Comparison of ENCODE assay signal across 18 mouse cellular contexts in genomic region chr8:98566661-98567060, GRCm38 (mm10).
DNase-seq lines count a peak whose midpoint lies in the region; ATAC-seq and TF ChIP-seq lines count a peak whose summit lies in the region.
"Had no signal": no experiment of that assay in that cellular context is flagged by ENCODE, and none has a peak within 500 bp of the region (broad histone marks: within the 10 kb centered on the region; RNA-seq: fewer than 3 reads in every experiment).

No protein-coding gene starts in this region.

- intact Hi-C loops in heart, adult 2 months (cut with DNase I) = no loop called here
- intact Hi-C loops in heart, postnatal 25 days (cut with DNase I) = no loop called here

- H3K27me3 ChIP-seq in lung, postnatal 0 days (replicated peaks; ENCODE audit: insufficient read depth, low read length) = no peaks in the 10 kb centered on the region
- H3K27me3 ChIP-seq in heart, adult 2 months (ENCODE audit: control insufficient read depth, insufficient read depth, low read length) = no peaks in the 10 kb centered on the region
- H3K27me3 ChIP-seq: forebrain, embryonic 13.5 days had no signal

- peak; percentile 61 for ATAC-seq in lung, postnatal 0 days
- ATAC-seq: forebrain, embryonic 13.5 days; forebrain, postnatal 0 days; intestine, embryonic 16.5 days had no signal

- H3K9me3 ChIP-seq in lung, postnatal 0 days (ENCODE audit: low read length) = no peaks in the 10 kb centered on the region
- H3K9me3 ChIP-seq: embryonic facial prominence, embryonic 10.5 days; forebrain, embryonic 13.5 days; heart, embryonic 10.5 days; hindbrain, embryonic 10.5 days had no signal

- H3K27ac ChIP-seq in lung, postnatal 0 days (ENCODE audit: low read length) = no peak overlapping the region
- H3K27ac ChIP-seq in heart, adult 2 months = no peak overlapping the region
- H3K27ac ChIP-seq: embryonic facial prominence, embryonic 10.5 days; forebrain, embryonic 13.5 days; heart, embryonic 10.5 days; hindbrain, embryonic 10.5 days; hindbrain, embryonic 14.5 days had no signal

- H3K9ac ChIP-seq in lung, postnatal 0 days (replicated peaks; ENCODE audit: low read depth) = no peak overlapping the region
- no peak overlapping the region for H3K9ac ChIP-seq in heart, adult 2 months (ENCODE audit: low read depth, low read length)
- H3K9ac ChIP-seq: forebrain, embryonic 13.5 days; forebrain, postnatal 0 days; hindbrain, embryonic 14.5 days had no signal

- no peak for TF ChIP-seq CTCF in lung, postnatal 0 days (IDR thresholded peaks at IDR 0.05)
- no peak for TF ChIP-seq CTCF in heart, adult 2 months (IDR thresholded peaks at IDR 0.05)

- no peaks in the 10 kb centered on the region for H3K79me2 ChIP-seq in heart, adult 2 months (replicated peaks; ENCODE audit: control insufficient read depth, insufficient read depth, low read length)

- no peak for TF ChIP-seq POLR2A in heart, adult 2 months (IDR thresholded peaks at IDR 0.05; ENCODE audit: insufficient read depth, low read depth, low read length)

- no peaks in the 10 kb centered on the region for H3K4me1 ChIP-seq in lung, postnatal 0 days (ENCODE audit: insufficient read depth, low read depth, low read length)
- H3K4me1 ChIP-seq in heart, adult 2 months (ENCODE audit: control insufficient read depth, insufficient read depth, low read length) = no peaks in the 10 kb centered on the region
- H3K4me1 ChIP-seq: embryonic facial prominence, embryonic 10.5 days; forebrain, embryonic 13.5 days; heart, embryonic 10.5 days; hindbrain, embryonic 10.5 days had no signal

- no peak for TF ChIP-seq EP300 in lung, postnatal 0 days (IDR thresholded peaks at IDR 0.05)
- TF ChIP-seq EP300 in heart, adult 2 months (IDR thresholded peaks at IDR 0.05; ENCODE audit: insufficient read depth, low read depth, low read length) = no peak

- peak; percentile 6 for DNase-seq in cerebellum, adult 11 months
- DNase-seq in cerebellum, postnatal 4 days (ENCODE audit: low spot score in 2 of 2) = no peak
- DNase-seq in lung, postnatal 0 days (ENCODE audit: low spot score) = peak; percentile 53
- no peak for DNase-seq in lung, postnatal 14 days
- DNase-seq in cerebellum, adult 18-20 months = peak; percentile 5 to 16
- DNase-seq in heart, adult 2 months = no peak
- DNase-seq in heart, postnatal 25 days (ENCODE audit: low spot score) = no peak
- DNase-seq: adrenal gland, postnatal 10 days; forebrain, postnatal 0 days; gastrocnemius, postnatal 36 days; heart, adult 11 months; heart, postnatal 10 days had no signal

- WGBS in lung, postnatal 0 days = 43% methylated on average over 5 of the region's 5 CpGs
- WGBS in heart, adult 2 months = 41% methylated on average over 5 of the region's 5 CpGs

- H3K36me3 ChIP-seq in lung, postnatal 0 days (ENCODE audit: insufficient read depth, low read length) = no peaks in the 10 kb centered on the region
- no peaks in the 10 kb centered on the region for H3K36me3 ChIP-seq in heart, adult 2 months (ENCODE audit: control insufficient read depth, insufficient read depth, low read length)
- H3K36me3 ChIP-seq: embryonic facial prominence, embryonic 10.5 days; heart, embryonic 10.5 days; hindbrain, embryonic 10.5 days had no signal

- no peak overlapping the region for H3K4me3 ChIP-seq in lung, postnatal 0 days (ENCODE audit: low read depth, low read length)
- H3K4me3 ChIP-seq in heart, adult 2 months = no peak overlapping the region
- H3K4me3 ChIP-seq: embryonic facial prominence, embryonic 10.5 days; forebrain, embryonic 13.5 days; heart, embryonic 10.5 days; hindbrain, embryonic 10.5 days had no signal

- H3K4me2 ChIP-seq in lung, postnatal 0 days (replicated peaks; ENCODE audit: low read depth, low read length) = no peak overlapping the region
- H3K4me2 ChIP-seq: forebrain, embryonic 13.5 days; hindbrain, embryonic 14.5 days had no signal

Comparison
In these comparisons a context has a peak if more than half of its experiments do, and no peak if none do; other contexts are left out.
1. DNase-seq: peak in cerebellum, adult 11 months (single experiment), lung, postnatal 0 days (single experiment) and cerebellum, adult 18-20 months (2 of 2); none in cerebellum, postnatal 4 days (0 of 2), lung, postnatal 14 days (single experiment), heart, adult 2 months (0 of 2) and heart, postnatal 25 days (single experiment).